Mouse (Mus musculus) right cerebral cortex, postnatal 36 days (tissue): ENCODE data around the gene Lmx1a.
A peak's percentile ranks its signal among the peaks of the same experiment; 100 is the strongest.

Experiments used
- DNase-seq, 2 experiments: peaks; one replicate each; pipeline ENCODE4 v3.0.0; 2022; ENCODE audit warnings: low spot score in 2 of 2, mixed read lengths in 1 of 2

Gene Lmx1a

GRCm38 (mm10) chr1:167888120-167888519 lies 199.1 kb downstream of the Lmx1a start:
- DNase-seq: no peak

- no peak for DNase-seq
Measured at GRCm38 (mm10) chr1:167888816-167889215, 199.8 kb downstream of the Lmx1a start.

GRCm38 (mm10) chr1:167896234-167896633 lies 207.2 kb downstream of the Lmx1a start:
- DNase-seq: peak; percentile 30 to 40
